Mouse (Mus musculus) C2C12 (cell line): ENCODE measurements around the gene Osgin1. TPM values are rescaled to one million over a fixed set of nuclear protein-coding genes. Genes with fewer than 3 reads are reported as not detected.

Experiments used
- H3K27me3 ChIP-seq: one replicate; pipeline ENCODE4 v1.6.1; 2011; ENCODE audit not compliant: control insufficient read depth, insufficient read depth, insufficient read length
- H3K36me3 ChIP-seq: one replicate; pipeline ENCODE4 v1.6.1; 2011; ENCODE audit not compliant: control insufficient read depth, insufficient read depth
- H3K4me3 ChIP-seq: one replicate; pipeline ENCODE4 v1.5.1; 2011; ENCODE audit warnings: mild to moderate bottlenecking, control low read depth; ENCODE audit not compliant: poor library complexity, insufficient read depth, severe bottlenecking
- H3K79me2 ChIP-seq: one replicate; pipeline ENCODE4 v1.6.1; 2011; ENCODE audit not compliant: control insufficient read depth, insufficient read depth
- H3K79me3 ChIP-seq: one replicate; pipeline ENCODE4 v1.6.1; 2011; ENCODE audit warnings: low read depth, control low read depth
- H3ac ChIP-seq: one replicate; pipeline ENCODE3; 2011; ENCODE audit warnings: low read depth; ENCODE audit not compliant: control insufficient read depth, insufficient read length
- CEBPB ChIP-seq: IDR thresholded peaks from one replicate; pipeline ENCODE4 v1.6.1; 2011; ENCODE audit warnings: low read depth, mild to moderate bottlenecking, control low read depth, moderate library complexity
- CTCF ChIP-seq: IDR thresholded peaks from one replicate; pipeline ENCODE4 v1.5.1; 2011; ENCODE audit not compliant: control insufficient read depth, insufficient read depth, insufficient read length
- FOSL1 ChIP-seq: IDR thresholded peaks from one replicate; pipeline ENCODE4 v1.8.0; 2011; ENCODE audit warnings: mild to moderate bottlenecking, low read length; ENCODE audit not compliant: poor library complexity, insufficient read depth, severe bottlenecking
- MAX ChIP-seq: IDR thresholded peaks from one replicate; pipeline ENCODE4 v1.6.1; 2011; ENCODE audit warnings: mild to moderate bottlenecking, control low read depth
- MYOD1 ChIP-seq: IDR thresholded peaks from one replicate; pipeline ENCODE4 v1.6.1; 2011; ENCODE audit warnings: low read depth; ENCODE audit not compliant: control insufficient read depth, insufficient read length
- MYOG ChIP-seq: IDR thresholded peaks from one replicate; pipeline ENCODE4 v1.6.1; 2011; ENCODE audit not compliant: control insufficient read depth, insufficient read length; ENCODE audit errors: extremely low read depth
- USF1 ChIP-seq: IDR thresholded peaks from one replicate; pipeline ENCODE4 v1.6.1; 2011; ENCODE audit warnings: low read depth, mild to moderate bottlenecking, control low read depth, moderate library complexity
- polyA plus RNA-seq: library from polyadenylated mRNA; unstranded; fragments of >200 nt; fragmentation: generic; extraction: Trizol; gene quantifications from one replicate; pipeline ENCODE4 v1.2.1, GENCODE M21; 2012; ENCODE audit warnings: missing spikeins

The Osgin1 gene
- polyA plus RNA-seq, 1 experiment, result 18.1 TPM

DNA sequence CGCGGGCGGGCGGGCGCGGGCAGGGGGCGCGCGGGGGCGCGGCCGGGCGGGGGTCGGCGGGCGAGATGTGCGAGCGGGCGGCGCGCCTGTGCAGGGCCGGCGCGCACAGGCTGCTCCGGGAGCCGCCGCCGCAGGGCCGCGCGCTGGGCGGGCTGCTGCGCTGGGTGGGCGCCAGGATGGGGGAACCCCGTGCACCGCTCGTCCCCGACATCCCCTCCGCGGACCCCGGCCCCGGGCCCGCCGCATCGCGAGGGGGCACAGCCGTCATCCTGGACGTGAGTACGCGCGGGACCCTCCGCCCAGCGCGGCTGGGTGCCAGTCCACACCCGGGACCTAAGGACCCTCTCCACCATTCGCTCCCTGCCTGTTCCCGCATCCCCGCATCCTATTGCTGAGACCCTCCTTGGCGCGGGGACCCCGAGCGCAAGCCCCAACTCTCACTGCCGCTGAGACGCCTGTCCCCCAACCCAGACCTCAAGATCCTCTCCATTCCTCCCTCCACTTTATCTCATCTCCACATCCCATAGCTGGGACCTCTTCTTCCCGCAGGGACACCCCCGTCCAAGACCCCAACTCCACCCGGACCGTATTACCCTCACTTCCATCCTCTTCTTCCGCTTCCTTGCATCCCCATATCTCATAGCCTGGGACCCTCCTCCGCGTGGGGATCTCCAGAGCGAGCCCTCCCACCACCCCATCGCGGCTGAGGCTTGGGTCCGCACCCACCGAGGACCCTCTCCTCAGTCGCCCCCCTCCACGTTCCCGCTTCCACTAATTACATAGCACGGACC lies 13.3 kb downstream of the Osgin1 start:
- no peak overlapping the region for H3ac ChIP-seq
- no peaks in the 10 kb centered on the region for H3K79me2 ChIP-seq
- H3K36me3 ChIP-seq, result peaks cover 40% of the 10 kb centered on the region
- no peak overlapping the region for H3K4me3 ChIP-seq
- TF ChIP-seq MAX, result no peak
- no peak for TF ChIP-seq CEBPB
- no peak for TF ChIP-seq USF1
- TF ChIP-seq MYOG, result no peak
- no peak for TF ChIP-seq CTCF
- no peak for TF ChIP-seq MYOD1
- no peak for TF ChIP-seq FOSL1
- H3K79me3 ChIP-seq, result no peaks in the 10 kb centered on the region
- H3K27me3 ChIP-seq, result peaks cover 7% of the 10 kb centered on the region

DNA sequence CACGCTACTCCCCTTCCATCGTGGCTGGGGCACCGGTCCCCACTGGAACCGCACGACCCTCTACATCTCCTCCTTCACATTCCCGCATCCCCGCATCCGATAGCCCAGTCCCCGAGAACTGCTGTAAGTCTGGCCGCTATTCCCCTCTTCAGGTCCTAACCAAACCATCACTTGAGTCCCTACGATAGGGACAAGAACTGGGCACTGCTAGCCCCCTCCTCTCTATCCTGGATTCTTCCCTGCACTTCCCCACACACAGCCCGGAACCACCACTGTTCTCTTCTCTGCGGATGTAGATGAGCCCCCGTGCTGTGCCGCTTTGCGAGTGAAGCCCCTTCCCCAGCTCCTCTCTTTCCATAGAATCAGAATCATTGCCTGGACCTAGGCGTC lies 13.9 kb downstream of the Osgin1 start:
- peaks cover 34% of the 10 kb centered on the region for H3K36me3 ChIP-seq
- no peaks in the 10 kb centered on the region for H3K79me3 ChIP-seq
- no peaks in the 10 kb centered on the region for H3K79me2 ChIP-seq
- H3K27me3 ChIP-seq, result peaks cover 10% of the 10 kb centered on the region
- no peak overlapping the region for H3K4me3 ChIP-seq
- TF ChIP-seq FOSL1, result no peak
- no peak for TF ChIP-seq CTCF
- no peak for TF ChIP-seq CEBPB
- no peak for TF ChIP-seq MAX
- no peak for TF ChIP-seq USF1
- no peak overlapping the region for H3ac ChIP-seq

DNA sequence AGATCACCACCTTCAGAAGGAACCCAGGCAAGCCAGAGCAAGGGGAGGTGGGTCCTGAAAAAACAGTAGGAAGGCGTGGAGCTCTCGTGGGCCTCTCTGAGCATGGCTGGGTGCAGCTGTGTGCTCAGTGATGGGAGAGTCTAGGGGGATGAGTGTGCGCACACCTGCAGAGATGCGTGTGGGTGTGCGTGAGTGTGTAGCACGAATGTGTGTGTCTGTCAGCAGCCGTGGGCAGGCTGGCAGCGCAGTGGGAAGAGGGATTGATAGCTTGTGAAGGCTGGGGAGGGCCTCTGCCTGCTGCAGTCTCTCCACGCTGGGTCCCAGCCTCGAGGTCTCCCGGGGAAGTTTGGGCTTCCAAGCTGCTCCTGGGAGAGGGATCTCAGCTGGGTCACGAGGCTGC lies 15.7 kb downstream of the Osgin1 start:
- Histone ChIP-seq H3K79me3 (no peaks in the 10 kb centered on the region), H3K36me3 (peaks cover 17% of the 10 kb centered on the region), H3K79me2 (no peaks in the 10 kb centered on the region), H3K27me3 (peaks cover 20% of the 10 kb centered on the region), H3ac (no peak overlapping the region), H3K4me3 (no peak overlapping the region)
- TF ChIP-seq CEBPB (no peak), USF1 (no peak)

DNA sequence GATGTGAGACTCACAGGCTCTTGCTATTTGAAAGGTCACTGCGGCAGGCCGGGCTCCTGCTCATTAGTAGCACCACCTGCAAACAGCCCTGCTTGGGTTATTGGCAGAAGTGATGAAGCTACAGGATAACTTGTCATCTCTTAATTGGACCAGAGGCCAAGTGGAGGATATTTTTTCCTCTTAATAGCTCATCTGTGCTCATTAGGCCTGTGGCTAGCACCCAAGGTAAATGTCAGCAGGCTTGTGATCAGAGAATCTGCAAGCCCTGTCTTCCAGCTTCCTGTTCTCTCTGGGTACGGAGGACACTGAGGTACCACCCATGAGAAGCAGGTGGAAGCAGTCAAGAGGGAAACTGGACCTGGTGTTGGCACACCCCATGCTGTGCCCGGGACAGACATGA lies 17.2 kb downstream of the Osgin1 start:
- Histone ChIP-seq H3K27me3 (peaks cover 28% of the 10 kb centered on the region), H3K4me3 (no peak overlapping the region), H3K36me3 (peaks cover 2% of the 10 kb centered on the region), H3K79me3 (no peaks in the 10 kb centered on the region), H3ac (no peak overlapping the region), H3K79me2 (no peaks in the 10 kb centered on the region)
- TF ChIP-seq MYOD1 (no peak), USF1 (no peak), MAX (no peak), FOSL1 (no peak), CTCF (no peak), MYOG (no peak), CEBPB (no peak)

DNA sequence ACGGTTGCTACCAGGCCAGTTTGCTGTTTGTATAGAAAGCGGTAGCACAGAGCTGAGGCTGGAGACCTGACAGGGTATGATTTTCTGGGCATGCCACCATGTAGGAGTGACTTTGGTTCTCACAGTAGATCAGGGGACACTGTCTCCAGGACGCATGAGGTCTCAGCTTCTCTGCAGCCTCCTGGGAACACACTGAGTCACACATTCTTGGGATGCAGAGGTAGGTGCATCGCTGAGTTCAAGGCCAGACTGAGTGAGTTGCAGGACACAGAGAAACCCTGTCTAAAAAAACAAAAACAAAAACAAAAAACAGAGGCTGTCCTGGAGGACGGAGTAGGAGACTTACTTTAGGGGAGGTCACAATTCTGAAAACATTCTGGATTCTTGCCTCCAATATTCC lies 19.0 kb downstream of the Osgin1 start:
- H3K4me3 ChIP-seq, result no peak overlapping the region
- no peak overlapping the region for H3ac ChIP-seq
- H3K36me3 ChIP-seq, result no peaks in the 10 kb centered on the region
- H3K79me3 ChIP-seq, result no peaks in the 10 kb centered on the region
- no peaks in the 10 kb centered on the region for H3K79me2 ChIP-seq
- no peak for TF ChIP-seq FOSL1
- no peak for TF ChIP-seq MYOD1
- TF ChIP-seq CTCF, result no peak
- no peak for TF ChIP-seq MAX
- TF ChIP-seq MYOG, result no peak
- TF ChIP-seq CEBPB, result no peak
- no peak for TF ChIP-seq USF1
- peaks cover 36% of the 10 kb centered on the region for H3K27me3 ChIP-seq

DNA sequence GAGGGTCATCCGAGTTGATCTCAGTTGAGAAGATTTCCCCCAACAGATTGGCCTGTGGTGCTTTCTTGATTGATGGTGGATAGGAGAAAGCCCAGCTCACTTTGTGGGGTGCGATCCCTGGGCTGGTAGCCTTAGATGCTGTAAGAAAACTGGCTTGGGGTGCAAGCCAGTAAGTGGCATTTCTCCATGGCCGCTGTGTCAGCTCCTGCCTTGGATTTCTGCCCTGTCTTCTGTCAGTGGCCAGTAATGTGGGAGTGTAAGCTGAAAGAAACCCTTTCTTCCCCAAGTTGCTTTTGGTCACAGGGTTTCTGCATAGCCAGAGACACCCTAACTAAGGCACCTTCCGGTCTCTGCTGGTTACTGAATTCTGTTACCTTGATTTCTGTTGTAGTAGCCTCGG lies 22.1 kb downstream of the Osgin1 start:
- TF ChIP-seq USF1, result no peak
- TF ChIP-seq MAX, result no peak
- TF ChIP-seq FOSL1, result no peak
- TF ChIP-seq MYOD1, result no peak
- no peak for TF ChIP-seq CEBPB
- TF ChIP-seq CTCF, result no peak
- TF ChIP-seq MYOG, result no peak
- H3K36me3 ChIP-seq, result no peaks in the 10 kb centered on the region
- H3ac ChIP-seq, result no peak overlapping the region
- H3K27me3 ChIP-seq, result peaks cover 51% of the 10 kb centered on the region
- H3K4me3 ChIP-seq, result no peak overlapping the region
- no peaks in the 10 kb centered on the region for H3K79me3 ChIP-seq
- H3K79me2 ChIP-seq, result no peaks in the 10 kb centered on the region
